Mouse (Mus musculus) cerebellum, adult 11 months (tissue): ENCODE data around the gene S100pbp.

Experiments used
- DNase-seq: peaks from one replicate; pipeline ENCODE4 v3.0.0; 2022

The S100pbp gene

DNA sequence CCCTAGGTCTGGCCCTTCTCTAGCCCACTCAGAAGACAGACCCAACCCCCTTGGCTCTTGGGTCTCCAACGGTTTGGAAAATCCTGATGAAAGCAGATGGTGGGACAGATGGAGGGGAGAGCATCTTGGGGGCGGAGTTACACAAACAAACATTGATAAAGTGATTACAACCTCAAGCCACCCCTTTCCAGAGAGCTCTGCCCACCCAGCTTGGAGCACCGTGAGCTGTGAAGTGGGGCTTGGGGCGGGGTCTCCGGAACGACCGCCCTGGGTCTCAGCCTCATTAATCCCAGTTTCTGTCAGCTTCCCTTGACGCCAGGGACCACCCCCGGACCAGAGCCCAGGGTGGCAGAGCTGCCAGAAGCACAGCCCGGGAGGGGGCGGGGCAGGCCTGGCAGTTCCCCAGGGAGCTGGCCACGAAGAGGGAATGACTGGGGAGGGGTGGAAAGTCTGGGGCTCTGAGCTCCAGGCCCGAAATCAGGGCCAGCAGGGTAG lies 64.8 kb downstream of the S100pbp start:
- DNase-seq = no peak

DNA sequence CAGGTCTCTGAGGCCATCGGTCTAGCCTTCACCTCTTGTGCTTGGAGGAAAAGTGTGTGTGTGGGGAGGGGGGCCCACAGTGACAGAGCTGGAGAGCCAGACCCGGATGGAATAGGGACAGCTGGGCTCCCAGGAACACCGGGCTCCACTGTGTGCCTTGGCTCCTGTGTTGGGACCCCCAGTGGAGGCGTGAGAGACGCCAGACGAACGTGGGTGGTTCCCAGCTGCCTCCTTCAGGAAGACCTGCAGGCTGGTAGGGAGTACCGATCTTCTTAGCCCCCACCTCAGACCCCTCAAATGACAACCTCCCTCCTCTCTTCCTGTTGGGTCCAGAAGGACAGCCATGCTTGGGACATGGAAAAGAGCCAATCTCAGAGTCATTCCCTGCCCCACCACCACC lies 66.8 kb downstream of the S100pbp start:
- no peak for DNase-seq

DNA sequence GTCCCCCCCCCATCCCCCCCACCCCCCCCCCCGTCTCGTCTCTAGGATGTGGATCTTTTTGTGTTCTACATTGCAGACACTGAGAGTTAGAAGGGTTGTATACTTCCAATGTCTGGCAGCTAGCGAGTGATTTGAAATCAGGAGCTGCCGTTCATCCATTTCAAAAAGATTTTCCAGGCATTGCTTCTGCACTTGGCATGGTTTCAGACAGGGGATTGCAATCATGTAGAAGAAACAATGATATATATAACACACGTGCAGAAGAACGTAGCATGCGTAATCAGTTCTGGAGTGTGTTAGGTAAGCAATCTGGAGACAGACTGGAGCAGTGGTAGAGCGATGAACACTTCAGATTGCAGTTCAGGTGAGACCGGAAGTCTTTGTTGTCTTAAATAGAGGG lies 67.4 kb downstream of the S100pbp start:
- no peak for DNase-seq

DNA sequence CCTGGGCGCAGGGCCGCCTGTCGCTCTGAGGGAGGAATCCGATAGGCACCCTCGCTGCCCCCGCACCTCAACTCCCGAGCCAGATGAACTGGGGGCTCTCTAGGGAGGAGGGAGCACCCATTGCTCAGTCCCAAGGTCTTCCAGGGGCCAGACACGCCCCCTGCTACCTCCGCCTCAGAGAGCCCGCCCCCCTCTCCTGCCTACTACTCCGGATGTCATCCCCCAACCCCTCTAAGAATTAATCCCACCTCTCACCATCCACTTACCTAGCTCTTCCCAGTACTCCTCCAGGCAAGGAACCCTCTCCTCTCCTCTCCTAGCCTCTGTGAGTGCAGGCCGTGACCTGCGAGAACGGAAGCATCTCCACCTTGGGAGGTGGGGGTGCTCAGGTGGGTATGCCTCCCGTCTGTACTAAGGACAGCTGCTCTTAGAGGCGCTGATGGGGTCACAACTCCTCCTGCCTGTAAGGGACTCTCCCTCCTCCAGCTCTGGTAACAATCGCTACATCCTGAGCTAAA lies 67.9 kb downstream of the S100pbp start, which contains the start of gene Hpca:
Hpca (minus strand) TSS at position 468 of the 518 bp plus-strand sequence.
- no peak for DNase-seq

DNA sequence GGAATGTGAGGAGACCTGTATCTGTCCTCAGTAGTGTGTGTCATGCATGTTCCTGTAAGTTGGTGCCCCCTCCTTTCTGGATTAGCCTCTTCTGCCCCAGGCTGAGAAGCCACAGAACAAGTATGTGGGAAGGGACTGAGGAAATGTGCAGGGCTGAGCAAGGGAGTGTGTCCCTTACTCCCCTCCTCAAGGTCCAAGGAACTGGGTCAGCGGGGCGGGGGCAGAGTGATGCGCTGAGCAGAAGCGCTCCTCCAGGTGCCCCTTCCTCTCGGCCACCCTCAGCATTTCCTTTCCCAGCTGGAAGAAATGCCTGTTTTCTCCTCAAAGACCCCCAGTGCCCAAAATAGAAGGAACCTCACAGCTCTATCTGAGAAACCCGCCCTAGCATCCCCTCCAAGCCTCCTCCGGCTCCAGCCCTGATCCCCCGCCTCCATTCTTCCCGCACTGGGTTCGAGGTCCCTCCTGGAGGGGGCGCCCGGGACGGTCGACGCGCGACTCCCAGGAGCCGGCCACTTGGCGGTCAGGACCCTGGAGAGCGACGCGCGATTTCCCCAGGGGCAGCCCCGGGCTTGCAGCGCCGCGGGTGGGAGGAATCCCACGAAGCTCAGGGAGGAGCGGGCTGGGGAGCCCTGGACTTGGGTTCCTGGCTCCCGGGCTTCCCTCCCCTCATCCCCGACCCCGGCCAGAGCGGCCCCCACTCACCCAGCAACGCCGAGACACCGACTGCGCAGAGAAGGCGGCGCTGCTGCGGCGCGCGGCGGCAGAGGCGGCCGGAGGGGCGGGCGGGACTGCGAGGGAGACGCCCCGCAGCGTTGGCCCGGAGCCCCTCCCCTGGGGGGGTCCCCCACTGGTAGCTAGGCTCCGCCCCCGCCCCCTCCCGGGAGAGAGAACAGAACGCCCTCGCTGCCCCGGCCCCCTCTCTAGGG lies 68.7 kb downstream of the S100pbp start:
- DNase-seq = no peak

DNA sequence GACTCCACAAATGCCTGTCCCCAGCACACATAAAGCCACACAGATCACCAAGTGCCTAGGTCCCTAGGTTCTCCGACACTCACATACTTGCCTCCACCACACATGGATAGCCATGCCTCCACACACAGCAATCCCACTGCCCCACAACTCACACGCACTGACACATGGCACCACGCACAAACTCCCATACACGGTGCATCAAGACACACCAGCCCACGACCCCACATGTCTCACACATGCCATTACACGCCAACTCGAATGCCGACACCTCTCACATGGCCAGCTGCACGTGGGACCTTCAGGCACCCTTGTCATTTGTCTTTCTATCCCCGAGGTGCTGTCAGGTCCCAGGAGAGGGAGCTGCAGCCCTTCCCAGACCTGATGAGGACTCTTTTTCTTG lies 69.8 kb downstream of the S100pbp start:
- no peak for DNase-seq

DNA sequence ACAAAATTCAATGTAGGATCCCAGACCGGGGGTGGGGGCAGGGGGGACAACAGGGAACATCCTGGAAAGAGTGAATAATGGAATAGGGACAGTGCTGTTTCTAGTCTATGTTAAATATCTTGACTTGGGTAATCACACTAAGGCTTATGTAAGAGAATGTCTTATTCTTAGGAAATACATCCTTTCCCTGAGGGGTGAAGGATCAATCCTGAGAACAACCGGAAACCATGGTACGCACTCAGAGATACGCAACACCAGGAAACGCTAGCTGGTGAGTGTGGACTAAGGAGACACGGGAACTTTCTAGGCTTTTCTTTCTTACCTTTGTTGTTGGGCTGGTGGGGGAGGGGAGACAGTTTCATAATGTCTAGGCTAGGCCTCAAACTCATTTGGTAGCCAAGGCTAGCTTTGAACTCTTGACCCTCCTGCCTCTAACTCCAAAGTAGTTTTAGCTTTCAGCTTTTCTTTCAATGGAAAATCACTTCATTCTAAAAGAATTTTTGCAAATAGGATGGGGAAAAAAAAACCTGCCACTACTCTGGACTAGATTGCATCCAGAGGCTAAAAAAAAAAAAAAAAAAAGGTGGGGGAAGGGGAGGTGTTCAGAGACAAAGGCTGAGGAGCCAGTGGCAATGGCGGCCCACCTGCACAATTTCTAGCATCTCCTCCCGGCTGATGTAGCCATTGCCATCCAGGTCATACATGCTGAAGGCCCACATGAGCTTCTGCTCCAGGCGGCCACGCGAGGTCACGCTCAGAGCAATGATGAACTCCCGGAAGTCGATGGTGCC lies 71.6 kb downstream of the S100pbp start:
- no peak for DNase-seq

DNA sequence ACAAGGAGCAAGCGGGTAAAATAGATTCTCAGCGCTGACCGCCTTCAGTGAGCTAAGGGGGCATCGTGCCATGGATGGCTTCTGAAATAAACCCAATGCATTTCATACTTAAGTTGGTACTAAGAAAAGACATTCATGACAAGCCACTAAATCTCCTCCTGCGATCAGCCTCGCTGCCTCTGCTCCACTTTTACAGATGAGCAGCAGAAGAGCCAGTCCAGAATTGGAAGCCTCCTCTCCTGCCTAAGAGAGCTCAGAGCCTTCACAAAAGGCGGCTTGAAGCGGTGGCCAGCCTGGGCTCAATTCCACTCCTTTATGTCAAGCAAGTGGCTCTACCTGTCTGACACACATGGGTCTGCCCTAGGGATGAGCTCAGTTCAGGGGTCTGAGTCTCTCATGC lies 72.8 kb downstream of the S100pbp start:
- DNase-seq = no peak

DNA sequence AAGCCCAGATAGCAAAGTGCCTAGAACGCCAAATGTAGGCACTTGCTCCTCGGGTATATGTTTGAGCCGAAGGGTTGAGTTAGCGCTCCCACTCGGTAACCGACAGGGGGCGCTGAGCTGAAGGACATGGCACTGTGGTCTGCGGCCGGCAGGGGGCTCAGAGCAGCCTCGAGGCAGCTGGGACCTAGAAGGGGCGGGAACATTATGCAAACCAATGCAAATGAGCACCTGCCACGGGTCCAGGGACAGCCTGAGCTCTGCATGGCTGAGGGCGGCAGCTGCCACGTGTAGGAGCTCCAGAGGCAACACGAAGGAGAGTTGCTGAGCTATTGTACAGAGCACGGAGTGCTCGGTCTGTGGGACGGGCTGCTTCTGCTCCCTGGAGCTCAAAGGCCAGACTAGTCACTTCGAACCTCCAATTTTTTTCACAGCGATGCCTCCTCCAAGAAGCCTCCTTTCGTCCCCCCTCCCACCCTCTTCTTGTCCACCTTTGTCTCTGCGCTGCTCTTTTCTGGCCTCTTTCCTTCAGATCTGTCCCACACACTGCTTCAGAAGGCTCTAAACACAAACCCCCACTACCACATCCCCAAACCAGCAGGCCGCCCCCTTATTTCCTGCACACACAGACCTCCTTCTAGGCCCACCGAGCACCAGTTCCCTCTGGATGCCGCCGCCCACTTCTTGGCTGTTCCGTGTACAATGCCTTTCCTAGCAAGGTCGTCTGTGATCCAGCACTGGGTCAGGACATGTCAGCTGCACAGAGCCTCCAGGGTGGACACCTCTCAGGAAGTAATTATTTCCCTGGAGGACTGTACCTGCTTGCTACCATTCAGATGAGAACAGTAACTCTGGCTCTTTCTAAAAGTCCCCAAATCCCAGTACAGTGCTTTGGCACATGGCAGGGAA lies 76.2 kb downstream of the S100pbp start:
- DNase-seq = peak; percentile 78

DNA sequence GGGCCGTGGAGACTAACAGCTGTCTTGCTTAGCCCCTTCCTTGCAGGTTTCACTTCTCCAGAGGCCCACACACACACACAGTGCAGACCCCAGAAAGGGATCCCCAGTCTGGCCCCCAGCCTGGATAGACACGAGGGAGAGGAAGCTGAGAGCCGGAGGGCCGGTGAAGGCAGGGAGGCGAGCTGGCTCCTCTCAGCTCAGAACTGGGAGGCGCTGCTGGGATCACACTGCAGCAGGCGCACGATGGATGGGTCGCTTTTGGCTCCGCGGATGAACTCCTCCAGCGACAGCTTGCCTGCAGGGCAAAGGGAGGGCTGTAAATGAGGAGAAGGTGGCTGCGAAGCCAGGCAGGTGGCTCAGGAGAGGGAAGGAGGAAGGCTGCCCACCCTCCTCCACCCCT lies 77.3 kb downstream of the S100pbp start:
- DNase-seq = no peak

DNA sequence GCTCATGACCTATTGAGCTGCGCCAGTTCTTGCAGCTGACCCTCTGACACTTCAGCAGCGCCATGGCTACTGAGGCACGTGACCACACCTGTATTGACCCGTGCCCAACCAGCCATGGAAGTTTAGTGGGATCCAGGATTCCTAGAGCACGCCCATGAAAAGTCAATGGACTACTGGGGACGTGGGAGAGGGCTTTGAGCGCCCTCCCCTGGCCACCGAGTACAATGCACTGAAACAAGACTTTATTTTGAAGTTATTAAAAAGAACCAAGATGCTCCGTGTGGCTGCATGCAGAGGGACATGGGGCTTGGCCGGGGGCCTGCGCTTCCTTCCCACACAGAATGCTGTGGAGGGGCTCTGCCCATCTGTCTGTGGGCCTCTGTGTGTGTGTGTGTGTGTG lies 78.2 kb downstream of the S100pbp start:
- no peak for DNase-seq

DNA sequence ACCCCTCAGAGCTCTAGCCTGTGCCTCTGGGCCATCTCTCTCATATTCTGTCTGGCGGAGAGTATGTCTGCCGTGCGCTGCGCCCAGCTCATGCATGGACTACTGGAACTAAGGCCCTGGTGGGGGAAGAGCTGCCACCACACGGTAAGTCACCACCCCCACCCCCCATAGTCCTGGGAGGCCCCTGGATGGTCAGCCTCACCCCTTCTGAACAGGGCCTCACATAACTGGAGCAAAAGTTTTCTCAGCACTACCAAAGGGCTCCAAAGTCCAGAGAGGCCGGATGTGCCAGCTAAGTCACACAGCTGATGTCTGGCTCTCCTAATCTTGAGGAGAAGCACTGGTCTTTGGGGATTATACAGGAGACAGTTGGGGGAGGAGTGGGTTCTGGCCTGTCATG lies 78.7 kb downstream of the S100pbp start:
- DNase-seq = no peak

DNA sequence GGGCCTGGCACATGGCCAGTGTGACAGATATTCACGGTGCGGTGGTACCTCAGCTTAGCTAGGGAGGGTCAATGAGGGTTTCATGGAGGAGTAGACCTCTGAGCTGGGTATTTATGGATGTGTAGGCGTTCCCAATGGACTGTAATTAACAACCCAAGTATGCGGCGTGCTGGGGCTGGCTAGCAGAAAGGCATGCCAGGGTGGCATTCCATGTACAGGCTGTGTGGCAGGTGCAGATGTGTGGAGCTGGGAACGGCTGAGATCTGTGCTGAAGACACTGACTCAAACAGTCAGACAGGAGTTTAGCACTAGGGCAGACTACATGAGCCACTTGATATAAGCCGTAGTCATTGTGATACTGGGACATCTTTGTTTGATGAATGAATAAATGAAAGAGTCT lies 80.9 kb downstream of the S100pbp start:
- no peak for DNase-seq

DNA sequence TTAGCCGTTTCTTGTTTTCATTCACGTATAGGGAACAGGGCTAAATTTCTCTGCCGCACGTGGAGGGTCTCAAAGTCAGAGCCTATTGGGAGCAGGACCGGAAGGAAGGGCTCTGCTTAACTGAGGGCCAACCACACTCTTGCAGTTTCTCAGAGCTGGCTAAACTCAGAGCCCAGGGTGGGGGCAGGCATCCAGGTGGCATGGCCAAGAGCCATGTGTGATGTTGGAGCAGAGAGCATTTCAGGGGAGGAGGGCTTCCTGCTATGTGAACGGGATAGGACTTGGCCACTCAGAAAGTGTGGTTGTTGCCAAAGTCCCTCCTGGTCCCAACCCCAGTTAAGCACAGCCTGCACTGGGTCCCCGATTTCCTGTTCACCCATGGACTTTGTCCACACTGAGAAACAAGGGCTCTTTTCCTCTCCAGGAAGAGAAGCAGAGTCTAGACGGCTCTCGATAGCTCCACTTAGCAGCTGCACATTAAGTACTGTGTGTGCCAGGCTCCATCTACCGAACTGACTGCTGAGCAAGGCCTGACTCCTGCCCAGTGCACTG lies 82.1 kb downstream of the S100pbp start:
- DNase-seq = no peak

DNA sequence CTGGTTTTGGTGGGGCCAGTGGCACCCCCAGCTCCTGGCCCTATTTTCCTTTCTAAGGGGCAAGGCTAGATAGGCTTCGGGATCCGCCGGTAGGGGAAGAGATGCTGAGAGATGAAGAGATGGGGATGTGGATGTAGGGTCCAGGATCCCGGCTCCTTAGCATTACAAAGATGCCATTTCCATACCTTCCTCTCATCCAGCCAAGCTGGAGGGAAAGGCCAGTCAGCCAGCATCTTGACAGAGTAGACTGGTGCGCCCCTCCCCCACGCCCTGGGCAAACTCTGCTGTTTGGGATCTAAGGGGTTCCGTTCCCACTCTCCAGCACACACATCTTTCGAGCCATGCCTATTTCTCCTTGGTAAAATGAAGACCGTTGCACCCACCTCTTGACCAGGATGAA lies 83.5 kb downstream of the S100pbp start:
- no peak for DNase-seq

DNA sequence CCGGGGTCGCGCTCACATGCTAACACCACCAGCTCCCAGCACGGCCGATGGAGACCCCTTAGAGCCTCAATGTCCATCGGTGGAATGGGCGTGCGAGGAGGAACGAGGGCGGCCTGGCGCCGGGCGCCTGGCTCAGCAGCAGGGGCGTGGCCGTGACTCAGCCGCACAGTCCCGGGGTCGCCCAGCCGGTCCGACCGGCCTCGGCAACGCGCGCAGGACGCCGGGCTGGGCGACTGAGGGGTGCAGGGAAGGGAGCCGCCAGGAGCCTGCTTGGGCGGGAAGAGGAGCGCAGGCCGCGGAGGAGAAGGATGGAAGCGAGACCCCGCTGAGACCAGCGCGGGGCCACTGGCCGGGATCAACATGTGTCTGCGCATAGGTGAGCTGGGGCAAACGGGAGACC lies 84.2 kb downstream of the S100pbp start, which contains the start of gene Tmem54:
Tmem54 (plus strand) TSS at position 193 of the 400 bp plus-strand sequence.
- no peak for DNase-seq

DNA sequence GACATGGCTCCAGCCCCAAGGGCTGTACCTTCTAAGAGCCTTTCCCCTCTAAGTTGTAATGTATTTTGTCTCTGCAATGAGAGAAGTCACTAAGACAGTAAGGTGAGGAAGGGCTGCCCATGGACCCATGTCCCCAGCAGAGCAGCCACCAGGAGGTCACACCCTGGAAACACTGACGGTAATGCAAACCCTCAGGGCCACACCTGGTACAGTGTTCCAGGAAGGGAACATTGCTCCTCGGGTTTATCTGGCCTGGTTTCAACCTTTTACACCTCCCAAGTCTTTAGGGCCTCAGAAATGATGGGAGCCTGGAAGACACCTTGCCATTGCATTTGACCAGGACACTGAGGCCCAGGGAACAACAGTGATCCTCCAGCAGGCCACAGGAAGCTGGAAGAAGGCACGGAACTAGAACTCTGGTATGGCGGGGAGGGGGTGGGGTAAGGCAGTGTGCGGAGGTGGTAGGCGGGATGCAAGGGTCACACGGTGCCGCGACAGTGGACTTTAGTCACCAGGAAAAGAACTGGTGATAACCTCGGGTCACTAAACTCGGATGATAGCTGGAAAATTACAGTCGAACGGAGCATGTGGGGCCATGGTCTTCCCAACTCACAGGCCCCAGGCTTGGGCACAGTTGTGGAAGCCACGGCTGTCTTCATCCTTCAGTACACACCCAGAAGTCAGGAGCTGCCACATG lies 87.2 kb downstream of the S100pbp start:
- DNase-seq = no peak
